Mouse (Mus musculus) CH12.LX (cell line): ENCODE results near the gene Efcab3. TPM values are rescaled to one million over a fixed set of nuclear protein-coding genes. Genes with fewer than 3 reads are reported as not detected.
A peak's percentile ranks its signal among the peaks of the same experiment; 100 is the strongest.

Experiments used
- DNase-seq: peaks from one replicate; pipeline ENCODE4 v3.0.0-alpha.2; 2013; ENCODE audit errors: extremely low read depth
- H3K27ac ChIP-seq: 2 replicates; pipeline ENCODE4 v1.5.1; 2012; ENCODE audit warnings: low read depth, mild to moderate bottlenecking, control low read depth, moderate library complexity; ENCODE audit not compliant: insufficient read depth
- H3K27me3 ChIP-seq: replicated peaks from 2 replicates; pipeline ENCODE3; 2012; ENCODE audit warnings: inconsistent platforms
- H3K36me3 ChIP-seq, 2 experiments: replicated peaks in 1 of 2; 2 replicates each; pipeline versions ENCODE3 to v1.6.1; 2012; ENCODE audit warnings: inconsistent platforms in 1 of 2, low read length in 1 of 2, mild to moderate bottlenecking in 1 of 2, mixed read lengths in 1 of 2, moderate library complexity in 1 of 2; ENCODE audit not compliant: control insufficient read depth in 1 of 2, insufficient read depth in 1 of 2
- H3K4me1 ChIP-seq, 2 experiments: 2 replicates each; pipeline ENCODE4 v1.6.1; 2012; ENCODE audit warnings: inconsistent platforms in 1 of 2, moderate library complexity in 1 of 2; ENCODE audit not compliant: insufficient read depth in 2 of 2, control insufficient read depth in 1 of 2
- H3K4me2 ChIP-seq: 2 replicates; pipeline ENCODE4 v1.6.1; 2012; ENCODE audit warnings: low read depth, mild to moderate bottlenecking, control low read depth; ENCODE audit not compliant: poor library complexity, insufficient read depth, severe bottlenecking
- H3K4me3 ChIP-seq, 3 experiments: fragments of 150-350 bp in 1 of 3; sonication (generic) in 1 of 3; replicated peaks in 1 of 3; 2 replicates each; pipeline versions ENCODE3 to v1.5.1; 2011 to 2012; ENCODE audit warnings: low read depth in 2 of 3, low read length in 2 of 3, mild to moderate bottlenecking in 2 of 3, moderate library complexity in 2 of 3, control low read depth in 1 of 3, improper control_type of control experiment in 1 of 3, inconsistent platforms in 1 of 3, mixed read lengths in 1 of 3; ENCODE audit not compliant: poor library complexity in 1 of 3
- H3K79me2 ChIP-seq: replicated peaks from 2 replicates; pipeline ENCODE4 v1.6.1; 2012; ENCODE audit warnings: mild to moderate bottlenecking, moderate library complexity; ENCODE audit not compliant: control insufficient read depth, poor library complexity, insufficient read depth, severe bottlenecking; ENCODE audit errors: extremely low read depth
- H3K9ac ChIP-seq: 2 replicates; pipeline ENCODE4 v1.6.1; 2012; ENCODE audit warnings: low read depth, mild to moderate bottlenecking, control low read depth, moderate library complexity; ENCODE audit not compliant: insufficient read depth
- H3K9me3 ChIP-seq: replicated peaks from 2 replicates; pipeline ENCODE3; 2012; ENCODE audit warnings: low read length, inconsistent platforms, mixed read lengths
- CHD2 ChIP-seq: IDR thresholded peaks from 2 replicates; pipeline ENCODE4 v1.6.1; 2011; ENCODE audit warnings: low read length, improper control_type of control experiment
- CTCF ChIP-seq, 2 experiments: IDR thresholded peaks in 1 of 2; conservative IDR thresholded peaks in 1 of 2; 2 replicates each; pipeline ENCODE4 v1.5.1; 2011 to 2012; ENCODE audit warnings: low read depth in 2 of 2, low read length in 2 of 2, improper control_type of control experiment in 1 of 2, inconsistent platforms in 1 of 2, mild to moderate bottlenecking in 1 of 2, moderate library complexity in 1 of 2
- E2F4 ChIP-seq: IDR thresholded peaks from 2 replicates; pipeline ENCODE4 v1.6.1; 2011; ENCODE audit warnings: low read depth, low read length, improper control_type of control experiment; ENCODE audit not compliant: insufficient replicate concordance
- ELF1 ChIP-seq: IDR thresholded peaks from 2 replicates; pipeline ENCODE4 v1.6.1; 2014; ENCODE audit warnings: low read depth, mild to moderate bottlenecking, inconsistent platforms, low read length, improper control_type of control experiment
- EP300 ChIP-seq: IDR thresholded peaks from 2 replicates; pipeline ENCODE4 v1.6.1; 2011; ENCODE audit warnings: low read length, improper control_type of control experiment
- GABPA ChIP-seq: IDR thresholded peaks from 2 replicates; pipeline ENCODE4 v1.6.1; 2012; ENCODE audit warnings: low read depth, low read length, improper control_type of control experiment, inconsistent platforms; ENCODE audit not compliant: insufficient replicate concordance
- JUN ChIP-seq: IDR thresholded peaks from 2 replicates; pipeline ENCODE4 v1.6.1; 2011; ENCODE audit warnings: low read depth, mild to moderate bottlenecking, low read length, improper control_type of control experiment, moderate library complexity; ENCODE audit not compliant: insufficient read depth
- MAX ChIP-seq: IDR thresholded peaks from 2 replicates; pipeline ENCODE4 v1.6.1; 2011; ENCODE audit warnings: low read length, improper control_type of control experiment
- MXI1 ChIP-seq: IDR thresholded peaks from 2 replicates; pipeline ENCODE4 v1.6.1; 2011; ENCODE audit warnings: mild to moderate bottlenecking, low read depth, low read length, improper control_type of control experiment
- MYC ChIP-seq: IDR thresholded peaks from 2 replicates; pipeline ENCODE4 v1.6.1; 2011; ENCODE audit warnings: low read depth, mild to moderate bottlenecking, improper control_type of control experiment, low read length
- NELFE ChIP-seq: IDR thresholded peaks from 2 replicates; pipeline ENCODE4 v1.6.1; 2011; ENCODE audit warnings: low read depth, low read length, improper control_type of control experiment
- NRF1 ChIP-seq: IDR thresholded peaks from 2 replicates; pipeline ENCODE4 v1.6.1; 2014; ENCODE audit warnings: low read depth, mild to moderate bottlenecking, inconsistent platforms, low read length, improper control_type of control experiment, moderate library complexity
- PAX5 ChIP-seq: IDR thresholded peaks from 2 replicates; pipeline ENCODE4 v1.6.1; 2012; ENCODE audit warnings: low read length, inconsistent platforms, mixed read lengths
- POLR2A ChIP-seq: IDR thresholded peaks from 2 replicates; pipeline ENCODE4 v1.6.1; 2011; ENCODE audit warnings: low read depth, mild to moderate bottlenecking, improper control_type of control experiment, low read length
- SIN3A ChIP-seq: IDR thresholded peaks from 2 replicates; pipeline ENCODE4 v1.6.1; 2012; ENCODE audit warnings: low read length, improper control_type of control experiment, inconsistent platforms
- SMC3 ChIP-seq: IDR thresholded peaks from 2 replicates; pipeline ENCODE4 v1.6.1; 2011; ENCODE audit warnings: low read depth, low read length, improper control_type of control experiment
- TBP ChIP-seq: conservative IDR thresholded peaks from 2 replicates; pipeline ENCODE4 v1.6.1; 2011; ENCODE audit warnings: low read depth, low read length, improper control_type of control experiment
- UBTF ChIP-seq: IDR thresholded peaks from 2 replicates; pipeline ENCODE4 v1.6.1; 2012; ENCODE audit warnings: low read depth, mild to moderate bottlenecking, inconsistent platforms, low read length, improper control_type of control experiment, moderate library complexity
- USF1 ChIP-seq: IDR thresholded peaks from 2 replicates; pipeline ENCODE4 v1.6.1; 2014; ENCODE audit warnings: low read depth, mild to moderate bottlenecking, inconsistent platforms, low read length, improper control_type of control experiment
- USF2 ChIP-seq: conservative IDR thresholded peaks from 2 replicates; pipeline ENCODE4 v1.6.1; 2011; ENCODE audit warnings: low read depth, low read length, improper control_type of control experiment
- ZC3H11A ChIP-seq: IDR thresholded peaks from 2 replicates; pipeline ENCODE4 v1.6.1; 2012; ENCODE audit warnings: low read depth, mild to moderate bottlenecking, inconsistent platforms, low read length, improper control_type of control experiment
- ZMIZ1 ChIP-seq: IDR thresholded peaks from 2 replicates; pipeline ENCODE4 v1.6.1; 2012; ENCODE audit warnings: low read depth, mild to moderate bottlenecking, inconsistent platforms, low read length, improper control_type of control experiment
- ZNF384 ChIP-seq: IDR thresholded peaks from 2 replicates; pipeline ENCODE4 v1.6.1; 2012; ENCODE audit warnings: low read depth, low read length, improper control_type of control experiment, inconsistent platforms
- dilution Hi-C: fragments of 300-500 bp; cut with MboI; formaldehyde crosslinking; loops from 2 replicates; pipeline ENCODE4 v1.14.3; 2020; ENCODE audit warnings: low sequenced_read_pairs; ENCODE audit not compliant: extremely low pct_unique_long_range_greater_than_20kb, extremely low pct_ligation_motif_present
- in situ Hi-C: fragments of 300-500 bp; cut with MboI; formaldehyde crosslinking; loops from 3 replicates; pipeline ENCODE4 v1.14.3; 2019; ENCODE audit warnings: low sequenced_read_pairs, low pct_ligation_motif_present, low pct_unique_long_range_greater_than_20kb, mixed read lengths
- polyA plus RNA-seq: library from polyadenylated mRNA; unstranded; fragments of >175 nt; gene quantifications from 2 replicates; pipeline ENCODE4 v1.2.1, GENCODE M21; 2012; ENCODE audit warnings: low read depth; ENCODE audit not compliant: insufficient read length
- total RNA-seq, 2 experiments: library from RNA; depleted of rRNA; stranded (reverse); fragments of 300-350 nt in 1 of 2; fragments of >200 nt in 1 of 2; gene quantifications; 2 replicates each; pipeline ENCODE4 v1.2.3; 2012 to 2014

Gene Efcab3
- total and polyA plus RNA-seq, 3 experiments = 3.0 to 12.2 (median 5.9) TPM

- no peak for TF ChIP-seq E2F4
- TF ChIP-seq CTCF (conservative IDR thresholded peaks at IDR 0.05 in 1 of 2, IDR thresholded peaks at IDR 0.05 in 1 of 2; ENCODE audit: low read depth in 2 of 2, low read length in 2 of 2) = peak; percentile 88 to 95
- TF ChIP-seq ZC3H11A = peak; percentile 62
- TF ChIP-seq MXI1 = peak; percentile 94
- TF ChIP-seq MYC = peak; percentile 99
- peak; percentile 58 for TF ChIP-seq NRF1
- no peak for TF ChIP-seq USF2
- TF ChIP-seq JUN = 0 out of 2 replicates have a peak, but pooled peaks have one; percentile 7
- TF ChIP-seq EP300 = no peak
- no peak for TF ChIP-seq ZNF384
- TF ChIP-seq POLR2A = peak; percentile 92
- no peak for TF ChIP-seq CHD2
- peak; percentile 95 for TF ChIP-seq MAX
- TF ChIP-seq SMC3 = peak; percentile 75
- TF ChIP-seq PAX5 = no peak
- peak; percentile 88 for TF ChIP-seq SIN3A
- TF ChIP-seq ELF1 = peak; percentile 85
- TF ChIP-seq TBP = no peak
- TF ChIP-seq USF1 = no peak; the same call in 1 of the 2 replicates
These were observed 62.5 kb downstream of the Efcab3 start, which contains the start of gene Mettl2 (continued) for GRCm38 (mm10) chr11:105125735-105126519.

- dilution Hi-C loops = no loop called here
- TF ChIP-seq UBTF = peak; percentile 93; the same call in 1 of the 2 replicates
- no peak for TF ChIP-seq USF1
- peak; percentile 94 for TF ChIP-seq SIN3A
- TF ChIP-seq POLR2A = peak; percentile 94
- peak; percentile 89; the same call in 1 of the 2 replicates for TF ChIP-seq NELFE
- TF ChIP-seq MXI1 = peak; percentile 100; the same call in 1 of the 2 replicates
- TF ChIP-seq GABPA = no peak
- 0 out of 2 replicates have a peak, but pooled peaks have one; percentile 64 for TF ChIP-seq ZMIZ1
- TF ChIP-seq EP300 = no peak
- TF ChIP-seq, all 38 proteins: peak for 6
- Histone ChIP-seq H3K9me3 (no peaks in the 10 kb centered on the region), H3K4me2 (peak overlapping the region; percentile 87), H3K79me2 (peaks cover 33% of the 10 kb centered on the region), H3K4me3 (peak overlapping the region; percentile 95 to 100 (median 97)), H3K4me1 (peaks cover 5 to 28% of the 10 kb centered on the region in 2 experiments), H3K9ac (peak overlapping the region; percentile 77), H3K27ac (0 out of 2 replicates have a peak overlapping the region, but pooled peaks have one; percentile 3), H3K36me3 (peaks cover 26 to 37% of the 10 kb centered on the region in 2 experiments), H3K27me3 (no peaks in the 10 kb centered on the region)
- in situ Hi-C loops = loop anchor here (10.0 kb wide), 3 partner anchors 102 to 542 kb away; no protein-coding TSS in a partner anchor
- DNase-seq = no peak
These were observed 63.2 kb downstream of the Efcab3 start for GRCm38 (mm10) chr11:105126520-105127029.
